Mouse (Mus musculus): ENCODE results near the gene Dock3.

DNA sequence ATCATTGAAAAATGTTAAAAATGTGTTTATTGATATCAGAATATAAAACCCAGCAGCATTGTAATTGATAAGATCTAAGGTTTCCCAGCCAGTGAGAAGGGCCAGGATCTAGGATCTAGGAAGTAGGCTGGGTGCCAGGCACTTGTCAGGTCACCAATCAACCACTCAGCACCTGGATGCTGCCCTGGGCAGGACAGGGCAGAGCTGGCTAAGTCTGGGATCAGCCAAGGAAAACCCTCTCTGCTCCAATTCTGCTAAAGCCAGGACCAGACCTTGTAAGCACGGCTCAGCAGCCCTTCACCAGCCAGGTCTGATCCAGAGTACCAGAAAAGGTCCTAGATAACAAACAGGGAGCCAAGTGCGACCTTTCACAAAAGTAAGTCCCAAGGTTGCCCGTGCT, 23.2 kb upstream of the Dock3 start:
- TF ChIP-seq CTCF (IDR thresholded peaks at IDR 0.05; ENCODE audit: low read depth, low read length), result no peak
- no peak for TF ChIP-seq POLR2A (IDR thresholded peaks at IDR 0.05; ENCODE audit: borderline replicate concordance, low read depth, low read length)
